Mouse (Mus musculus): Measurements from ENCODE around the gene Hdac1.
"Not testable (repeated sequence)": the region's sequence is repeated elsewhere in the genome, so short reads cannot be mapped to it uniquely, and the experiment has no call there.

Hdac1 gene

DNA sequence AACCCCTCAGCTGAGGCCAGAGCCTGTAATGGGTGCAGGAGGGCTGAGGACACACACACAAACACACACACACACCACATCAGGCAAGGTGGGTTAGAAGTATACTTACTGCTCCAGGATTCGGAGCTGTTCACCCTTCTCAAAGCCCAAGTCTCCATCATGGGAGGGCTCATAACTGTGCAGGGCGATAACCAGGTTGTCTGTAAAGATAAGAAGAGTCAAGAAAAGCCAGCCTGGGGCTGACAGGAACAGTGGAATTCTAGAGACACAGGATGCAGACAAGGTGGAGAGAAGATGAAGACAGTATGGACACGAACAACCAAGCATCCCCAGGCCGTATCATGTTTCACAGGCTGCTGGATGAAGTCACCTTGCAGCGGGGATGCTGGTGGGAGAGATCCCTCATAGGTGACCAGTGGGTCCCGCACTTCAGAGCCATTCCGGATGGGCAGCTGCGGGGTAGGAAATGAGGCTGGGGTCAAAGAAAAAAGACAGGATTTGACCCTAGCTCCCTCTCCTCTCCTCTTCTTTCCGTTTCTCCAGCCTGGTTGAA, 14.8 kb upstream of the Hdac1 start:
- no peak for DNase-seq

DNA sequence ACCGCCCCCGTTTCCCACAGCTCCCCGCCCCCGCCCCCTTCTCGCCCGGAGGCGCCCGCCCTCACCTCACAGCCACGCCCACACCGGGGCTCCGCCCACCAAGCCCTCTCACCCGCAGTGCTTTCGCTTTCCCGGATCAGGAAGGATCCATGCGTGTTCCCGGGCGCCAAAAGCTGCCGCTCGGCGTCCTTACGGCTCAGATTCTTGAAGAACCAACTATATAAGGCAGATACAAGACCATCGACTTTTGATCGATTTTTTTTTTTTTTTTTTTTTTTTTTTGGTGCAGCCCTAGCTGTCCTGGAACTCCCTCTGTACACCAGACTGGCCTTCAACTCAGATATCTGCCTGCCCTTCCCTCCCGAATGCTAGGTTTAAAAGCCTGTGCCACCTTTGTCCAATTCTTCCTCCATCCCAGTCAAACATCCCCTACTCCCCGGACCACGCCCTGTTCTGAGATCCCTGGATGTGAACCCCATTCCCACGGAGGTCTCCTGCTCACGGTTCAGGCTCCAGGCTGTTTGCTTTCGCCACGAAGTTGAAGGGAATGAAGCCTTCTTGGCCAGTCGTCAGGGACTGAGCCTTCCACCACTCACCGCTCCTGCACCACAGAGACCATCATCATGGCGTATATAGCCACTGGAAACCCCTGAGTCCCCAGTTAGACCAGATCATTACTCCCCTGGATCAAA, 14.2 kb upstream of the Hdac1 start:
- DNase-seq: peak; percentile 94 to 98

DNA sequence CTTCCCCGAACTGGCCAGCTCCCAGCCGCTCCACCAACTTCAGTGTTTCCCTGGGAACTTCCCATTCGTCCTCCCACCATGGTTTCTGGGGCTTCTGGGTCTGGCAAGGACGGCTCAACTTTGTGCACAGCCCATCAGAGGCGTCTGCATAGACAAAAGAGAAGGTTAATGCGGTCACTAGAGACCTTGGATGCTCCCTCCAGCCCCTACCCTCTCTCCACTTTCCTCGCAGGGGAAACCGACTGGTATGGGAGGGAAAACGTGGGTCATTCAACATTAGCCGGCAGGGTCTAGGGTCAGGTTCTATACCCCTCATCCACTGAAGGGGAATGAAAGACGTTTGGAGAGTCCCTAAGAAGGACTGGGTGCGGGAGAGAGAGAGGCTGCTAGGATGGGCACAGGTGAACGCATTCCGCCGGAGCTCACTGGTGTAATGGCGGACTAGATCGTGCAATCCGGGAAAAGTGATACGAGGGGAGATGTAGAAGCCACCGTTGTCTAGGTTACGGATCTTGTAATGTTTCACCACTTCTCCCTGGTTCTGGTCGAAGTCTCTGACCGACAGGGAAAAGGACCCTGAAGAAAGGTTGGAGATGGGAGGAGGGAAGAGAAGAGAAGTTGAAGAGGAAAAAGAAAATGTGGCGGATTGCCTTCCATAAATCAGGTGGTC, 13.5 kb upstream of the Hdac1 start:
- DNase-seq: no peak

DNA sequence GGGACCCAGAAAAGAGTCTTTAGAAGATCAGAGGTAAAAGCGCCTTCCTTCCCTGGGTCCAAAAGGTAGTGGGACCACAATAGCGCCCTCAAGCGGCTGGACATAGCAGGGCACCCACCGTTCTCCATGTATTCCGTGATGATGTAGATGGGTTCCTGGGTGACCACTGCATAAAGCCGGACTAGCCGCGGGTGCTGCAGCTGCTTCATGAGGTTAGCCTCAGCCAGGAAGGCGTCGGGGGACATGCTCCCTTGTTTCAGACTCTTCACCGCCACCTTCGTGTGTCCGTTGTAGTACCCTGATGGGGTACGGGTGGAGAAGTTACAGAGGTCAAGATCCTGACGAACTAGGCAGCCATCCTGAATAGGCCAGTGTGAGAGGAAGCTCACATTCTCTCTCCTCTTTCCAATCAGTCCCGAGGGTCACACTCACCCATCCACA, 12.9 kb upstream of the Hdac1 start:
- peak; percentile 41 to 79 for DNase-seq

DNA sequence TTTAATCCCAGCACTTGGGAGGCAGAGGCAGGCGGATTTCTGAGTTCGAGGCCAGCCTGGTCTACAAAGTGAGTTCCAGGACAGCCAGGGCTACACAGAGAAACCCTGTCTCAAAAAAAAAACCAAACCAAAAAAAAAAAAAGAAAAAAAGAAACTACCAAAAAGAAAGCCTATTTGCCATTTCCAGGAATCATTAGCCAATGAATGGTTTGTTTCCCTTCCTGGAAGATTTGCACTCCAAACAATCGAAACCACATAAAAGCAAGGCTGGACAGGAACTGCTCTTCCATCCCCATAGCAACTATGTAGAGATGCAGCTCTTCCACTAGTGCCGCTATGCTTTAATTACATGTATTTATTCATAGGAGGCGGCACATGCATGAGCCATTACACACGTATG, 12.0 kb upstream of the Hdac1 start:
- DNase-seq: not testable (repeated sequence)

DNA sequence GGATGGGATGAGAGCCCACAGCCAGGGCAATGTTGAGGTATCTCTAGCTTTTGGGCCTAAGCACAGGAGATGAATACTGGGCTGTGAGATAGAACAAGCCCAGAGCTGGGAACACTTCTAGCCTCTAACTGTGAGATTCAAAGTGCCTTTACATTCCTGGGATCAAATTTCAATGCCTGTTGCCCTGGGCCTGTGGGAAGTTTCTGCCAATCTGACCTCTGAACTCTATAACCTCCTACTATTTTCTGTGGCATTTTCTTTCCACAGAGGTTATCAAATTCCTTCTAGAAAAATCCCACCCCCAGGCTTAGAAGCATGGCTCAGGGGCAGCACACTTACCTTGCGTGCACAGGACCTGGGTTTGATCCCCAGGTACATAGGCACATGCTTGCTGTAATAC, 7.8 kb upstream of the Hdac1 start:
- no peak for DNase-seq

DNA sequence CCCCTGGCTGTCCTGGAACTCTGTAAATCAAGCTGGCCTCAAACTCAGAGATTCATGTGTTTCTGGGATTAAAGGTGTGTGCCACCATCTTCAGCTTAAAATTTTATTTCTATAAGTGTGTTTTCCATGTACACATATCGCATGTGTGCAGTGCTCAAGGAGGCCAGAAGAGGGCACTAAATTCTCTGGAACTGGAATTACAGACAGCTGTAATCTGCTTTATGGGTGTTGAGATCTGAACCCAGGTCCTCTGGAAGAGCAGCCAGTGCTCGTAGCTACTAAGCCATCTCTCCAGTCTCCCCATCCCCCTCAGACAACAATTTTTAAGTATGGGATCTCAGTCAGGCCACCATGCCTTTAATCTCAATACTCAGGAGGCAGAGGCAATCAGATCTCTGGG, 6.8 kb upstream of the Hdac1 start:
- peak; percentile 31 to 74 for DNase-seq

DNA sequence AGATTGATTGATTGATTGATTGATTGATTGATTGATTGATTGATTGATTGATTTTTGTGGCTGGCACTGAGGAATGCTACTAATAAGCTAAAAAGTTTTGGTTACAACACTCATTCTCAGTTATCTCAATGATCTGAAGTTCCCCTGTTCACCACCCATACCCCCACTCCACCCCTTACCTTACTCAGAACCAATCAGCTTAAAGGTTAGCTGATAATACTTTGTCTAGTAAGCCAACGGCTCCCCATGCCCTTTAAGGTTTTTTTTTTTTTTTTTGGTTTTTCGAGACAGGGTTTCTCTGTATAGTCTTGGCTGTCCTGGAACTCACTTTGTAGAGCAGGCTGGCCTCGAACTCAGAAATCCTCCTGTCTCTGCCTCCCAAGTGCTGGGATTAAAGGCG, 5.1 kb upstream of the Hdac1 start:
- DNase-seq: not testable (repeated sequence)

DNA sequence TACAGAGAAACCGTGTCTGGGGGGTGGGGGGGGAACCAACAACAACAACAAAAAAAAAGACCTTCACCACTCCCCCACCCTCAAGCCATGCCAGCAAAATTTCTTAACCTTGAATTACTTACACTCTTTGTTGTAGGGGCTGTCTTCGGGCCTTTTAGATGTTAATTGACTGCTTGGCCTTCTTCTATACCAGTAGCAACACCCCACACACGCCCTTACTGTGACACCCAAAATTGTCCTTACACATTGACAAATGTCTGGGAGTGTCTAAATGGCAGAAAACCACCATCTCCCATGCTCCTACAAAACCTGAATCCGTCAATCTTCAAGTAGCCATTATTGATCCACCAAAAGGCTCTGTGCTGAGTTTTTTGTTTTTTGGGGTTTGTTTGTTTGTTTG, 1.6 kb upstream of the Hdac1 start:
- DNase-seq: no peak

DNA sequence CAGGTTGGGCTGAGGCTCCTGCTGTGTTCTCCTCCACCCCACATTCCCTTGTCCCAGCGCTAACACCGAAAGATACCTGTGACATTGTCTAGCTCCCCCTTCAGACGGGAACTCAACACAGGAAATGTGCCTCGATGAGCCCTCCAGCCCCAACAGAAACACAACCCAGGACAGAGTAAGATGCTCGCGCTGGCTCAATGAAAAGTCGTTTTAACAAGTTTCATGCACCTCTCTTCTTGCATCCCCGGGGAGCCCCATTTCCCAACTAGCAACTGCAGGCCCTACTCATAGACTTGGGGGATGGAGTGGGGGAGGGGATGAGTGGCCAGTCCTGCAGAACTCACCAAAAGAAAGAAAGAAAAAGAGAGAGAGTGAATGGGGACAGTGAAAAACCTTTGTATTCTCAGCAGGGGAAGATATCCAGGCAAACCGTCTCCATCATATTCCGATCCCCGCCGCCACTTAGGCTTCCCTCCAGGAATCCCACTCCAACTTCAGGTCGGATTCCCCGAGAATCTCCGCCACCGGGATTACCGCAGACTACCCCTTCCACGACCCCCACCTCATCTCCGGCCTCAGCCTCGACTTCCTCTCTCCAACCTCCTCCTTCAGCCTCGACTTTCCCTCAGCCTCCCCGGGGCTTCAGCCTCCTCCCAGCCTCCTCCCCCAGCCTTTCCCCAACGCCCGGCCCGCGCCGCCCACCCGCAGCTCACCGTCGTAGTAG, 483 bp downstream of the Hdac1 start:
- DNase-seq: peak; percentile 8 to 27

DNA sequence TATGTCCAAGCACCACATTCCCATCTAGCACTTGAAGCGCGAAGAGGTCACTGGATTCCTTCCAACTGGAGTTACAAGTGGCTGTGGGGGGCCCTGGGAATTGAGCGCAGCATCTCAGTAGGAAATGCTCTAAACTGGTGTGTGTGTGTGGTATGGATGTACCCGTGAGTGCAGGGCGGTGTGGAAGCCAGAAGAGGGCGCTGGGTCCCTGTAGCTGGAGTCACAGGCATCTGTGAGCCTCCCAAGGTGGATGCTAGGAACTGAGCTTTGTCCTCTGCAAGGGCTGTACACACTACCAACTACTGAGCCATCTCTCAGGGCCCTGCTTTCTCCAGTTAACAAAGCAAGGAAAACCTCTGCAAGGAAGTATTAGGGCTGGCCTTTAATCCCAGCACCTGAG, 2.5 kb downstream of the Hdac1 start:
- peak; percentile 18 to 69 for DNase-seq

DNA sequence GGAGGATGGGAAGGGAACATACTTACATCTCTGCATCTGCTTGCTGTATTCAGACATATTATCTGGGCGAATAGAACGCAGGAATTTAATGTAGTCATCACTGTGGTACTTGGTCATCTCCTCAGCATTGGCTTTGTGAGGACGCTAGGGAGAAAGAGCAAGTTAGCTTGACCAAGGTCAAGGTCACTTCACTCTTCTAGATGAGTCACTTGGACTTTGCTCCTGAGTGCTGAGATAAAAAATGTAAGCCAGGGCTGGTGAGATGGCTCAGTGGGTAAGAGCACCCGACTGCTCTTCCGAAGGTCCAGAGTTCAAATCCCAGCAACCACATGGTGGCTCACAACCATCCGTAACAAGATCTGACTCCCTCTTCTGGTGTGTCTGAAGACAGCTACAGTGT, 13.6 kb downstream of the Hdac1 start:
- not testable (repeated sequence) for DNase-seq

DNA sequence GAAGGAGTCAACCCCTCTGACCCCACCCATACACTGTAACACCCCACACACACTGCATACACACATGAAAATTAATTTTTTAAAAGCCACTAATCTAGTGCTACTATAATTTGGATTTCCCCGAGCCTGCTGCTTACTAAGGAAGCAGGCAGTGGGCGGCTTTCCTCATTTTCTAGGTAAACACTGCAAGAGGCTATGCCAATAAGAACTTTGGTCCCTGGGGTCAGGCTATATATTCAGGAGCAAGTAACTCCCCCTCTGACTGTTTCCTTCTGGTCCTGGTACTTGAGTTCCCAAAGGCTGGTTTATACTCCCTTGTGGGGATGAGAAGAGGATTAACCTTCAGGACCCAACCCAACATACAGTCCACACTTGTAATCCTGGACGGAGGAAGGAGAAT, 16.6 kb downstream of the Hdac1 start:
- no peak for DNase-seq

DNA sequence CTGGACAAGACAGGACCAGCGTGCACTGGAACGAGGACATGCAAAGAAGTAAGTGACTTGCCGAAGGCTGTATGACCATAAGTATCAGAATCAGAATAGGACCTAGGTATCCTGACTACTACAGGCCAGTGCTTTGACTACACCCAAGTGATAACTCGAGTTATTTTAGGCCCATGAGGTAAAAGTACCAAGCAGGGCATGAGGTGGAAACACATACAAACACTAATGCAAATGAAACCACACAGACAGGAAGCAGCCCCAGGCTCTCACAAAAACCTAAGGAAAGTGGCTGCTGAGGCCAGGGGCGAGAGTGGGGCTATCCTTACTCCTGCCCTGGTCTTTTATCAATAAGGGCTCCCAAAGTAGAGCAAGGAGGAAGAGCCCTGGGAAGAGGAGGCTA, 17.2 kb downstream of the Hdac1 start:
- no peak for DNase-seq

DNA sequence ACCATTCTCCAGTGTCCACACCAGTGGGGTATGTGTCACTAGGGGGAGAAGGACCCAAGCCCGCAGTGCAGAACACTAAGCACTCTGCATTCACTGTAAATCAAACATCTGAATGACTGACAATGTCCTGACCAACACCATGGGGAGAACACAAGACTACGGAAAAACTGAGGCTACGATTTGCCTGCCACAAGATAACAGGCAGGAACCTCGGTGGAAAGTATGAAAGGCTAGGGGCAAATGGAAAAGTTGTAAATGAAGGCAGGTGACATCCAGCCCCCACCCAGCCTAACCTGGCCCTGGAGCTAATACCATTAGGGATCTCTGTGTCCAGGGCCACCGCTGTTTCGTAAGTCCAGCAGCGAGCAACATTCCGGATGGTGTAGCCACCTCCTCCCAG, 24.0 kb downstream of the Hdac1 start:
- DNase-seq: no peak

DNA sequence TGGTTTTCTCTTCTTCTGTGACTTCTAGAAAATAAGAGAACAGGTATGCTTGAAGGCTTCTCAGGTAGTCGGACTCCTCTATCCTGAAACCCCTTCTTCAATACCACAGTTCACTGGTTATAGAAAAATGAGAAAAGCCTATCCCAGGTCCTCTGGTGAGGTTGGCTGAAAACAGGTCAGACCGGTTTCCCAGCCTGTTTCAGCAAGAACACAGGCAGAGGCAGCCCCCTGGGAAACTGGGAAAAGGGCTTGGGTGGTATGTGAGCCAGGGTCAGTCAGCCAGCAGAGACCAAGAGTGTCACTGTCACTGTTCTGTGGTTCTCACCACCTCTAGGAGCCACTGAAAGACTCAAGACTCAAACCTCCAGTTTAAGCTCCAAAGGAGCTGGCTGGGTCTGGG, 25.6 kb downstream of the Hdac1 start:
- DNase-seq: peak; percentile 64 to 67

DNA sequence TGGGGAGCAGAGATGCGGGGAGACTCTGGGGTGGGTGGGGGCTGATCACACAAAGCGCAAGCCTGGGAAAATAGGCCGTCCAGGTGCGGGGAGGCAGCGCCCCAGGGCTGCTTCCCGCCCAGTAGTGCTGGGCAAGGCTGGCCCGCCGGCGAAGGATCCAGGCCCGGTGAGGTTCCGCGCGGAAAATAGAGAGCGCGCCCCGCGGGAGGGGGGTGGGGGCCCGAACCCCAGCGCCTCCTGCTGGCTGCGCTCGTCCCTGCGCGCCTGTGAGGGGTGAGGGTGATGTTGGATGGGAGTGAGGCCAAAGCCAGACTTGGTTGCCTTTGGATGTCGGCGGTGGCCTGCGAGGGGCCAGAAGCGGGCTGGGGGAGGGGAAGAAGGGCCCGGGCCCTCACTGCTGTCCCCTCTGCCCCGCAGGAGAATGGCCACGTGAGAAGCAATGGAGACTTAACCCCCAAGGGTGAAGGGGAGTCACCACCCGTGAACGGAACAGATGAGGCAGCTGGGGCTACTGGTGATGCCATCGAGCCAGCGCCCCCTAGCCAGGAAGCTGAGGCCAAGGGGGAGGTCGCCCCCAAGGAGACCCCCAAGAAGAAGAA, 28.1 kb downstream of the Hdac1 start:
- DNase-seq: peak; percentile 41 to 78

DNA sequence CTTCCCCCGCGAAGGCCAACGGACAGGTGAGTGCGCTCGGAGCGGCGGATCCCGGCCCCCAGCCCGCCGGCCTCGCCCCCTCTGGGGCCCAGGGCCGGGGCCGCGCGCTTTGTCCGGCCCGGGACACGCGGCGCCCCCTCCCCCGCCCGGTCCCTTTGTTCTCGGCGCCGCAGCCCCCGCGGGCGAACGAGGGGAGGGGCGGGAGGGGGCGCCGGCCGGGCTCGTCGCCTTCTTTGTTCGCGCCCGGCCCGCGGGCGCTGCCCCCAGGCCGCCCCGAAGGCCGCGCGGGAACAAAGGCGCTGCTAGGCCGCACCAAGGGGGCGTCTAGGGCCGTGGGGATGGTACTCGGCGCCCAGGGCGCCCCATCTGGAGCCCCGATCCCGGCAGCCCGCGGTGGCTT, 28.6 kb downstream of the Hdac1 start:
- no peak for DNase-seq

DNA sequence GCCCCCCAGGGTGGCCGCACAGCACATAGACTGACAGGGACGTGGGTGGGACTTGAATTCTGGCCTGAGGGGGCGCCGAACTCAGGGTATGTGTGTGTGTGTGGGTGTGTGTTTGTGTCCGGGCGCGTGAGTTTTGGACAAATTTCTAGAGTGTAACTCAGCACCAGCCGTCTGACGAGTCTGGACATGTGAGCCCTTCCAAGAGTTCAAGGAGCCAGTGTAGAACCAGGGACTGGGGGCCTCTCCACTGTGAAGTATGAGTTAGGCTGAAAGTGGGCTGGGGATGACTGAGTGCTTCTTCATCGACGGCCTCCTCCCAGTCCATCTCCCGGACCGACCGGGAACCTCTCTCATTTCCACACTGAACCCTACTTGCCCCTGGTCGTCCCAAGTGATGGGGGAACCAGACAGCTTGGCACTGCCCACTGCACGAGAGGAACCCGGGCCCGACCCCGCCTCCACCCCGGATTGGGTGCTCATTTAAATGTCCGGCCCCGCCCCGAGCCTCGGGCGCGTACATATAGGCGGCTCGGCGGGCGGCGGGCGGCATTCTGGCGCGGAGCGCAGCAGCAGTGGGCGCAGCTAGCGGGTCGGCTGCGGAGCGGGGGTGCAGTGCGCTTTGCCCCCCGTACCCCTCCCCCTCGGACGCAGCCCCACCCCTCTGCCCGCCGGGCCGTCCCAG, 29.3 kb downstream of the Hdac1 start, which contains the start of gene Marcksl1:
Gene Marcksl1, plus strand, starts transcription at position 496 of the 682 bp plus-strand sequence.
- DNase-seq: peak; percentile 90 to 94

DNA sequence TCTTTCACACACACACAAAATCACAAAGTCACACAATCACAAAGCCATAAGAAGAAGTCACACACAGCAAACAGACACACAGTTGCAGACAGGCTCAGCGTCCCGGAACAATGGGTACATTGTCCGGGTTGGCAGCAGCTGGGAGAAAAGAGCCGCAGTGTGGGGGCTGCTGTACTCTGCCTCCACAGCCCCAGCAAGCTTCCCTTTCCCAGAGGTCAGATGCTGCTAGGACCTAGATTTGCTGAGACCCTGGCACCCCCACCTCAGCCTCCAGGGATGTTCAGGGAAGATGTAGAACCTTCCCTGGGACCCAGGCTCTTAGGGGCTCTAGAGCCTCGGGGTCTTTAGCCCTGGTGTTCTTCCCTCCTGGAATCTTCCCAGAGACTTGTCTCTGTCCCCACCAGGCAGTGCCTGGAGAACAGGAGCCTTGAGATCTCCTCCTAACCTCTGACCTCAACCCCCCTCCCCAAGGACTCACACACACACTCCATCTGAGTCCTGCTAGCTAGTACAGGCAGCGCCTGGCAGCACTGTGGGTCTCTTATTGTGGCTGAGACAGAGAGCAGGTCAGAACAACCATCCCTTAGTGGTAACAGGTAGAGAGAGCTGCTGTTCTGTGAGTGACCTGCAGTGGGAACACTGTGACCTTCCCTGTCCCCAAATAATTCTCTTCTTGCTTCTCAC, 31.0 kb downstream of the Hdac1 start:
- DNase-seq: no peak

DNA sequence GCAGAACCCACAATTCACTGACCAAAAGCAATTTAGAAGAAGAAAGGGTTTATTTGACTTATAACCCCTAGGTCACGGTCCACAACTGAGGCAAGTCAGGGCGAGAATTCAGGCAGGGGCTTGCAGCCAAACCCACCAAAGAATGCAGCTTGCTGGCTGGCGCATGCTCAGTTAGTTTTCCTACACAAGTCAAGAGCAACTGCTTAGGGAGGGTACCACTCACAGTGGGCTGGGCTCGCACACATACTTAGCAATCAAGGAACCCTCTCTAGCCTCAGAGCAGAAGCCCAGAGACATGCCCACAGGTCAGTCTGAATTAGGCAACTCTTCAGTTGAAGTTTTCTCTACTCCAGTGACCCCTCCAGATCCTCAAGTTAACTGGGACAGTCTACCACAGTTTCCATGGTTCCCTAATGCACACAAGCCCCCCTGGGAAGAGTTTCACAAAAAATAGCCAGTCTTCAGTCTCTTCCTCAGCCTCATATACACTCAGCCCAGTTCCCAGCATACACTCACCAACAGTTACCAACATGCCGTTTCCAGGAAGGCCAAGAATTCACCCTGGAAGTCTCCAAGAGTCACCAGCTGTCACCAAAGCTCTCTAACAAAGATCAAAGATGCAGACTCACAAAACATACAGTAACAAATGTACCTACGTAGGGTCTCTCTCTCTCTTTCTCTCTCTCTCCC, 31.6 kb downstream of the Hdac1 start:
- DNase-seq: no peak

Data from kidney, postnatal 36 days (tissue).